Mouse (Mus musculus) heart, postnatal 36 days (tissue): ENCODE measurements around the gene Gnat3. TPM values are rescaled to one million over a fixed set of nuclear protein-coding genes. Genes with fewer than 3 reads are reported as not detected.

Experiments used
- DNase-seq, 2 experiments: peaks; one replicate each; pipeline ENCODE4 v3.0.0; 2021 to 2022
- intact Hi-C: fragments of 180-260 bp; cut with DNase I; formaldehyde crosslinking; loops from one replicate; pipeline ENCODE4 v1.15.1; 2025
- total RNA-seq, 2 experiments: library from RNA; stranded (reverse); gene quantifications; 2 replicates each; pipeline ENCODE4 v1.2.3; 2021

Gnat3 gene
- total RNA-seq, 2 experiments from 2014 or later = 0.58 to 0.95 TPM

DNA sequence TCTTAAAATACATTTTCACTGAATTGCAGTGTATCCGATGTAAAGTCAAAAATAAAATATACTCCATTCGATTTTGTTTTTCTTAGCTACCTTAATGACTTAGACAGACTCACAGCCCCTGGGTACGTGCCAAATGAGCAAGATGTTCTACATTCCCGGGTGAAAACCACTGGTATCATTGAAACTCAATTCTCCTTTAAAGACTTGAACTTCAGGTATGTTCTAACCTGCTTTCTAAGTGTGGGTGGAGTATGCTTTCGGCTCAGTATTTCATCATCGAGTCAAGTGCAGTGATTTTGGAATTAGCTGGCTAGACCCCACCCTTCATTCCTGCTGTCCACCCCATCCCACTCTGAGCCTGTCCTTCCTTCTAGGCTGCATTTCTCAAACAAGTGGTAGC is 41.3 kb downstream of the Gnat3 start:
- peak; percentile 47 to 52 for DNase-seq
- intact Hi-C loops = loop anchor here (5.0 to 10.0 kb wide), 3 partner anchors 121 to 189 kb away; no protein-coding TSS in a partner anchor

- intact Hi-C loops = loop anchor here (5.0 to 10.0 kb wide), 3 partner anchors 123 to 190 kb away; no protein-coding TSS in a partner anchor
- DNase-seq = no peak
Measured at GRCm38 (mm10) chr5:18004824-18005611, 42.7 kb downstream of the Gnat3 start.

DNA sequence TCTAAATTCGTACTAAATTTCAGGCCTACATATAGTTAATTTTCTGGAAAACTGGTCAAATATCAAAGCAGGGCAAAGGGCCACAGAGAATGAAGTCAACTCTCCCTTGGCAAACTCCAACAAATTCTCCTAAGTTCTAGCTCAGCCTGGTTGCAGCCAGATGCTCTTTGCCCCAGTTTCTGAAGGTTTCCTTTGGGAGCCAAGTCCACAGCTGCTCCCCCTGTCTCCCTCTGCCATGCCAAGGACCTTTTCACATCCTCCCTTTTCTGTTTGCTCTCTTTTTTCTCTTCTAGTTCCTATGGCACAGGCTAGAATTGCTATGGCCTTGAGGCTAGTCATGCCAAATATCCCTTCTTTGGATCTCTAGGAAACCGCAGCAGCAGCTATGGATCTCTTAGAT is 43.8 kb downstream of the Gnat3 start:
- intact Hi-C loops = loop anchor here (10.0 kb wide), 1 partner anchor 191 kb away; no protein-coding TSS in a partner anchor
- peak; percentile 40 to 64 for DNase-seq

DNA sequence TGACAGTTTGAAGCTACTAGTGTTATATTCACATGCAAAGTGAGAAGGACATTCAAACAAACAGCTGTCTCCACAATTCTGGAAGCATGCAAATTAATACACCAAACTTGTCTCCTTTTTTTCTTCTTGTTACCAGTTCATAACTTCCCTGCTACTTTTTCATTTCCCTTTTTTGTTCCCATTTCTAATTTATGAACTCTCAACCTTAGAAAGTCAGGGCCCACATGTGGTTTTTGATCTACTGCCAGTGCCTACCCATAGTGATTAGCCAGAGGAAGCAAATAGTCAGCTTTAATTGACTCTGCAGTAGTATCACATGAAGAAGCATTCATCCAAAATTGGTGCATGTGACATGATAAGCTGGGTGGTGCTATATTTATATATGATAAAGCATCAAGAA is 44.7 kb downstream of the Gnat3 start:
- no peak for DNase-seq
- intact Hi-C loops = loop anchor here (10.0 kb wide), 1 partner anchor 192 kb away; no protein-coding TSS in a partner anchor

DNA sequence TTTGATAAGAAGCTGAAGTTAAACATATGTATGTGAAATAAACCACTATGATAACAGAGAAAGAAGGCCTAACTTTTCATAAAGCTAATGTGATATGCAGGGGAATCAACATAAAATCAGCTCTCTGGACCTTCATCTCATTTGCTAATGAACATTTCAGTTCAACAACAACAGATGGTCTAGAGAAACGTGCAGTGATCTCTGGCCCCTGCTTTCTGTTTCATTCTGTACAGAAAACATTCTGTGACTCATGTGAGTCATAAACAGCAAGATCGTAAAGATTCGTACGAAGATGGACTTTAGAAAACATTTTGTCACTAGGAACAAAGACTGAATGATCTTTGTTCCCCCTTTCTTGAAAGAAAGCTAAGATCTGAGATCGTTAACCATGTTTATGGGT is 48.0 kb downstream of the Gnat3 start:
- intact Hi-C loops = no loop called here
- DNase-seq = no peak

- intact Hi-C loops = no loop called here
- DNase-seq = no peak
Measured at GRCm38 (mm10) chr5:18013196-18013595, 50.8 kb downstream of the Gnat3 start.

GRCm38 (mm10) chr5:18014209-18014829 is 52.0 kb downstream of the Gnat3 start:
- no peak for DNase-seq
- intact Hi-C loops = no loop called here

DNA sequence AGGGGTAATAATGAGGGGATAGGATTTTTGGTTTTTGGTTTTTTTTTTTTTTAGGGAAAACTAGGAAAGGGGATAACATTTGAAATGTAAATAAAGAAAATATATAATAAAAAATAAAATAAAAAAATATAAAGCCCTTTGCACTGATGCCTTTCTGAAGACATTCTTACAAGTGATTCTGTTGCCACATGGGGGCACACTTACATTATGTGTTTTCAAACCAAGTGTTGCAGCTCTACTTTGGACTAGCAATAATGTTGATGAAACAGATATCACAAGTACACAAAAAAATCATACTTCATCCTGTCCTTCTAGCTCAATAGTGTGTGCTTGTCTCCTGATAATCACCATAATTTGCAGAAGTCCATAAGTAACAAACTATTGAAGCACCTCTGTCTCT is 61.0 kb downstream of the Gnat3 start:
- no peak for DNase-seq
- intact Hi-C loops = loop anchor here (10.0 kb wide), 1 partner anchor 421 kb away; no protein-coding TSS in a partner anchor

DNA sequence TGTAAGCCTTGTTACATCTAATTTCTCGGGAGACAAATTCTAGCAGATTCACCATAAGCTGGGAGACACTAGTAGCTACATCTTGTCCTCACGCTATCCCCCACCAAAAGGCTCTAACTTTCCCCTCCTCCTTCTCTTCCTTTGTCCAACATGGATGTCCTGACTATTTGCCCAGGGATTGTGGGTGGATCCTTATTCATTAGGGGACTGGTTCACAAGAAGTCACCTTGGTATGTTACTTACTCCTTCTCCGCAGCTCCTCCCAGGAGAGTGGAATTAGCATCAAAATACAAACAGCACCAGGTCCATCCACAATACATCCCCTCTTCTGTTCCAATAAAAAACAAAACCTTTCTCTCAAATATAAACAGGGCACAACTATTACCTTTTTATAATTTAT is 65.2 kb downstream of the Gnat3 start:
- no peak for DNase-seq
- intact Hi-C loops = loop anchor here (10.0 kb wide), 1 partner anchor 417 kb away; no protein-coding TSS in a partner anchor

GRCm38 (mm10) chr5:18035848-18036638 is 73.7 kb downstream of the Gnat3 start:
- intact Hi-C loops = loop anchor here (5.0 kb wide), 1 partner anchor 204 kb away; no protein-coding TSS in a partner anchor

GRCm38 (mm10) chr5:18043022-18043421 is 80.7 kb downstream of the Gnat3 start:
- intact Hi-C loops = loop anchor here (1.0 to 5.0 kb wide), 4 partner anchors 18 to 271 kb away; no protein-coding TSS in a partner anchor
- DNase-seq = peak; percentile 73 to 88

More at GRCm38 (mm10) chr5:18035848-18036638, 73.7 kb downstream of the Gnat3 start:
- peak; percentile 18 to 31 for DNase-seq

DNA sequence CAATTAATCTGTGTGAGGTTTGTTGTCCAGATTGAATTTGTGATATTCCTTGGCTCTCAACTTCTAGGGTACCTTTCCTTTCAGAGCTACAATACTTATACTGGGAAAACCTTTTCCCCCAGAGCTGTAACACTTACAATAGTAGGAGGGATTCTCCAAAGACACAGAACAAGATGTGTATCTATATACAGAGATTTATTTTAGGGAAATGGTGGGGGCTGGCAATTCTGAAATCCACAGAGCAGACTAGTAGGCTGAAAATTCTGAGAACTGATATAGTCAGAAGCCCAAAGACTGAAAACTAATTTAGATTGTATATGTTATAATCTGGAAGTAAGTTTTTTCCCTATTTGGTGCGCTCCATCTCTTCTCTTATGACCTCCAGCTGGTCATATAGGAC is 86.5 kb downstream of the Gnat3 start:
- intact Hi-C loops = no loop called here
- DNase-seq = no peak

DNA sequence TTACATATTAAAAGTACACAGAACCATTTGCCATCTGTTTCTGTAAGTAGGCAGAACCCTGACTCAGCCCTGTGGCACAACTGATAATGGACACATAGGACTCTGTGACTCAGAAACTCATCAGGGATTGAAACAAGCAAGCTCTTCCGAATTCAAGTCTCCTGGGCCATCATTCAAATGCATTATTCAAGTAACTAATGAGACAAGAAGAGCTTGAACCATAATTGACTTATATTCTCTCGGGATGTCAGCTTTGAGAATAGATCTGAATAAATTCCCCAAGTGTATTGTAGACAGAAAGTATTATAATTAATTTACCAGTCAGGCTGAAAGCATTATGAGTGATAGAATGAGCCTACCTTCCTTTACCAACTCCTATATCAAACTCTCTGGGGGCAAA is 93.0 kb downstream of the Gnat3 start:
- DNase-seq = no peak
- intact Hi-C loops = no loop called here

Other genes with a start within 250 kb of the Gnat3 start
- 1,000 to 10,000 TPM; 1,925 to 2,084 TPM for gene Cd36, start 73.7 kb upstream of the Gnat3 start, total RNA-seq